Mouse (Mus musculus) forebrain, postnatal 0 days (tissue): Measurements from ENCODE around the gene Atn1. TPM values are rescaled to one million over a fixed set of nuclear protein-coding genes. Genes with fewer than 3 reads are reported as not detected.

ENCODE experiments used
- ATAC-seq: fragments of 200-750 bp; cut with Nextera tagmentation; 2 replicates; pipeline ENCODE4 v1.8.0; 2017; ENCODE audit warnings: mild to moderate bottlenecking, moderate library complexity
- DNase-seq: peaks from one replicate; pipeline ENCODE4 v3.0.0-alpha.2; 2015
- H3K27ac ChIP-seq: fragments of 300-500 bp; sonication (generic); 2 replicates; pipeline ENCODE4 v1.5.1; 2014; ENCODE audit warnings: low read depth, mild to moderate bottlenecking, antibody characterized with exemption, low read length, moderate library complexity, mixed read lengths
- H3K27me3 ChIP-seq: fragments of 300-500 bp; sonication (generic); 2 replicates; pipeline ENCODE4 v1.6.1; 2014; ENCODE audit warnings: mild to moderate bottlenecking, low read length, mixed read lengths; ENCODE audit not compliant: insufficient read depth
- H3K36me3 ChIP-seq: fragments of 300-500 bp; sonication (generic); 2 replicates; pipeline ENCODE4 v1.6.1; 2014; ENCODE audit warnings: mild to moderate bottlenecking, moderate library complexity; ENCODE audit not compliant: insufficient read depth
- H3K4me1 ChIP-seq: fragments of 300-500 bp; sonication (generic); 2 replicates; pipeline ENCODE4 v1.6.1; 2014; ENCODE audit warnings: antibody characterized with exemption; ENCODE audit not compliant: insufficient read depth
- H3K4me2 ChIP-seq: fragments of 300-500 bp; sonication (generic); 2 replicates; pipeline ENCODE4 v1.6.1; 2014; ENCODE audit warnings: low read depth, mild to moderate bottlenecking, moderate library complexity
- H3K4me3 ChIP-seq: fragments of 300-500 bp; sonication (generic); 2 replicates; pipeline ENCODE4 v1.5.1; 2014; ENCODE audit warnings: low read depth, low read length, mixed read lengths
- H3K9ac ChIP-seq: fragments of 300-500 bp; sonication (generic); 2 replicates; pipeline ENCODE4 v1.6.1; 2014; ENCODE audit warnings: mild to moderate bottlenecking
- H3K9me3 ChIP-seq: fragments of 300-500 bp; sonication (generic); 2 replicates; pipeline ENCODE4 v1.6.1; 2016; ENCODE audit warnings: low read length
- CTCF ChIP-seq: sonication (generic); IDR thresholded peaks from 2 replicates; pipeline ENCODE4 v1.5.1; 2016; ENCODE audit warnings: antibody characterized with exemption, control low read depth, low read depth
- WGBS: fragments of 180-500 bp; shearing (Covaris S2); extraction: QIAGEN DNeasy Blood & Tissue Kit; methylation state at CpG from one replicate; pipeline ENCODE4 v1.1.7; 2014; 5-methylcytosine and 5-hydroxymethylcytosine counted together
- polyA plus RNA-seq: library from polyadenylated mRNA; unstranded; fragments of >200 nt; fragmentation: Nextera tagmentation; extraction: Ambion mirVana; gene quantifications from 2 replicates; pipeline ENCODE4 v1.2.1, GENCODE M21; 2015
- total RNA-seq: library from RNA; depleted of rRNA; stranded (reverse); fragments of >200 nt; gene quantifications from 2 replicates; pipeline ENCODE4 v1.2.3, GENCODE M21; 2014

The Atn1 gene
- total and polyA plus RNA-seq, 2 experiments from 2014 or later, result 15.0 to 24.2 TPM

- peak within 1 kb of the TSS; percentile 54 for H3K4me3 ChIP-seq
- H3K9me3 ChIP-seq, result no peaks in the 10 kb centered on the region
- DNase-seq (peak; percentile 87), ATAC-seq (peak; percentile 94)
- 1% methylated on average over 50 of the region's 54 CpGs for WGBS
- peak within 1 kb of the TSS; percentile 67 for H3K9ac ChIP-seq
- no peak for TF ChIP-seq CTCF
- H3K4me1 ChIP-seq, result 0 out of 2 replicates have a peak, but pooled peaks cover 5% of the 10 kb centered on the region
- H3K27me3 ChIP-seq, result no peaks in the 10 kb centered on the region
- H3K27ac ChIP-seq, result peak within 1 kb of the TSS; percentile 47
- H3K4me2 ChIP-seq, result peak within 1 kb of the TSS; percentile 76
- H3K36me3 ChIP-seq, result no peaks in the 10 kb centered on the region; the same call in 1 of the 2 replicates
These were observed 12.9 kb upstream of the Atn1 start, which contains the start of gene Eno2 for GRCm38 (mm10) chr6:124769101-124769765. Gene Eno2, minus strand, starts transcription at chr6:124769673.

GRCm38 (mm10) chr6:124768704-124769044, 12.3 kb upstream of the Atn1 start:
- Histone ChIP-seq H3K36me3 (no peaks in the 10 kb centered on the region; the same call in 1 of the 2 replicates), H3K27me3 (no peaks in the 10 kb centered on the region), H3K4me3 (peak overlapping the region; percentile 54), H3K27ac (peak overlapping the region; percentile 47), H3K4me2 (peak overlapping the region; percentile 76), H3K4me1 (0 out of 2 replicates have a peak, but pooled peaks cover 5% of the 10 kb centered on the region), H3K9me3 (no peaks in the 10 kb centered on the region), H3K9ac (peak overlapping the region; percentile 67)
- WGBS, result 11% methylated on average over 9 of the region's 9 CpGs
- no peak for TF ChIP-seq CTCF
- no peak for DNase-seq
- ATAC-seq, result peak; percentile 16; the same call in 1 of the 2 replicates

- Histone ChIP-seq H3K4me3 (peak overlapping the region; percentile 54), H3K27me3 (no peaks in the 10 kb centered on the region), H3K36me3 (no peaks in the 10 kb centered on the region; the same call in 1 of the 2 replicates), H3K9me3 (no peaks in the 10 kb centered on the region), H3K9ac (peak overlapping the region; percentile 67), H3K27ac (peak overlapping the region; percentile 40; the same call in 1 of the 2 replicates), H3K4me1 (0 out of 2 replicates have a peak, but pooled peaks cover 5% of the 10 kb centered on the region), H3K4me2 (peak overlapping the region; percentile 76)
- ATAC-seq (0 out of 2 replicates have a peak, but pooled peaks have one; percentile 12), DNase-seq (no peak)
- 26% methylated on average over 19 of the region's 19 CpGs for WGBS
- TF ChIP-seq CTCF, result no peak
These were observed 11.8 kb upstream of the Atn1 start for GRCm38 (mm10) chr6:124767920-124768703.

GRCm38 (mm10) chr6:124767536-124767919, 11.2 kb upstream of the Atn1 start:
- Histone ChIP-seq H3K36me3 (peaks cover 5% of the 10 kb centered on the region; the same call in 1 of the 2 replicates), H3K27me3 (no peaks in the 10 kb centered on the region), H3K4me2 (peak overlapping the region; percentile 76), H3K27ac (peak overlapping the region; percentile 40; the same call in 1 of the 2 replicates), H3K4me3 (no peak overlapping the region), H3K4me1 (0 out of 2 replicates have a peak, but pooled peaks cover 5% of the 10 kb centered on the region), H3K9me3 (no peaks in the 10 kb centered on the region), H3K9ac (0 out of 2 replicates have a peak overlapping the region, but pooled peaks have one; percentile 33)
- DNase-seq (no peak), ATAC-seq (no peak)
- no peak for TF ChIP-seq CTCF
- 44% methylated on average over 4 of the region's 4 CpGs for WGBS

- Histone ChIP-seq H3K4me2 (no peak overlapping the region), H3K4me3 (no peak overlapping the region), H3K27ac (no peak overlapping the region), H3K36me3 (peaks cover 5% of the 10 kb centered on the region; the same call in 1 of the 2 replicates), H3K27me3 (no peaks in the 10 kb centered on the region), H3K9ac (no peak overlapping the region), H3K9me3 (no peaks in the 10 kb centered on the region), H3K4me1 (0 out of 2 replicates have a peak, but pooled peaks cover 5% of the 10 kb centered on the region)
- no peak for DNase-seq
- 81% methylated on average over 7 of the region's 7 CpGs for WGBS
- TF ChIP-seq CTCF, result no peak
- no peak for ATAC-seq
These were observed 9.6 kb upstream of the Atn1 start for GRCm38 (mm10) chr6:124765951-124766350.

- no peak for ATAC-seq
- H3K9me3 ChIP-seq, result no peaks in the 10 kb centered on the region
- peaks cover 11% of the 10 kb centered on the region for H3K4me1 ChIP-seq
- no peaks in the 10 kb centered on the region for H3K27me3 ChIP-seq
- peaks cover 5% of the 10 kb centered on the region; the same call in 1 of the 2 replicates for H3K36me3 ChIP-seq
- peak; percentile 69 for DNase-seq
- H3K27ac ChIP-seq, result 0 out of 2 replicates have a peak overlapping the region, but pooled peaks have one; percentile 57
- H3K4me2 ChIP-seq, result no peak overlapping the region
- H3K9ac ChIP-seq, result no peak overlapping the region
- under 1% methylated on average over 5 of the region's 5 CpGs for WGBS
- H3K4me3 ChIP-seq, result no peak overlapping the region
- peak; percentile 79 for TF ChIP-seq CTCF
These were observed 2.9 kb upstream of the Atn1 start for GRCm38 (mm10) chr6:124759259-124759658.
